Mouse (Mus musculus) testis, adult 2 months (tissue): ENCODE data around the gene Sdhc.
"Not testable (repeated sequence)": the region's sequence is repeated elsewhere in the genome, so short reads cannot be mapped to it uniquely, and the experiment has no call there.

ENCODE experiments used
- CTCF ChIP-seq: fragments of 200-500 bp; IDR thresholded peaks from 2 replicates; pipeline ENCODE4 v1.5.1; 2012; ENCODE audit warnings: low read depth, mild to moderate bottlenecking, inconsistent platforms, low read length, moderate library complexity; ENCODE audit not compliant: control insufficient read depth, insufficient read depth, insufficient replicate concordance
- POLR2A ChIP-seq: fragments of 200-500 bp; IDR thresholded peaks from 2 replicates; pipeline ENCODE4 v1.6.1; 2012; ENCODE audit warnings: low read depth, mild to moderate bottlenecking, inconsistent platforms, low read length, moderate library complexity; ENCODE audit not compliant: control insufficient read depth

DNA sequence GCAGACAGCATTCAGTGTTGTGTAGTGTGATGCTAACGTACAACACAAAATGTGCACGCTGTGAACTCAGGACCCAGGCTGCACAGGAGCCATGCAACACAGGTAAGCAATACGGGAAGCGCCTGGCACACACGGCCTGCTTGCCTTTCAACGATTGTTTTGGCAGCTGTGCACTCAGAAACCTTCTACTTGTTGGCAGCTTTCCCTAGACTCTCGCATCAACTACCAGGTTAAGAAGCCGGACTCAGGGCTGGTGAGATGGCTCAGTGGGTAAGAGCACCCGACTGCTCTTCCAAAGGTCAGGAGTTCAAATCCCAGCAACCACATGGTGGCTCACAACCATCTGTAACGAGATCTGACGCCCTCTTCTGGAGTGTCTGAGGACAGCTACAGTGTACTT, 7.4 kb downstream of the Sdhc start:
- not testable (repeated sequence) for TF ChIP-seq POLR2A, CTCF
